Mouse (Mus musculus): ENCODE results near the gene Alg9. TPM values are rescaled to one million over a fixed set of nuclear protein-coding genes. Genes with fewer than 3 reads are reported as not detected.

The Alg9 gene
- 19.0 TPM for polyA plus RNA-seq (2017; shearing (Covaris generic))

DNA sequence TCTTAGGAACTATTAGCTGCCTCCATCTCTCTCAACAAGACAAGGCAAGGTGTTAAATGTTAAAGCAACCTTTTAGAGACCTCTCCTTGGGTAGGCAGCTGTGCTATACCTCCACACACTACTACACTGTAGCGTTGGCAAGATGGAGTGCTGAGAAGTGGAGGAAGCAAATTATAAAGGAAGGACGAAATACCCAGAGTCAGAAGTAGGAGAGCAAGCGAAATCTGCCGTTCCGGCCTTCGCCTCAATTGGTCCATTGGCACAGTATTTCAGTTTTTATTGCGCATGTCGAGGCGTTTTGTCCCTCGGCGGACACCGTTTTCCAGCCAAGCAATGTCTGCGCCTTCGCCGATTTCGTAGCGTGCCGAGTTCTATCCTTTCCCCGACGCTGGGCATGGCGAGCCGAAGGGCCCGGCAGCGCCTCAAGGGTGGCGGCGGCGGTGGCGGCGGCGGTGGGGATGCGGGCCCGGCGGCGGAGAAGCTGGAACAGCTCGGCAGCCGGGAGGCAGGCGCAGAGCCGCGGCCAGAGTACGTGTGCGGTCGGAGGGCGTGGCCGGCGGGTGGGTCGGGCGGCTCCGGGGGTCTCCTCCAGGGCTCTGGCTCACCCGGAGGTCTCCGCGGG is at the start of gene Alg9, which contains the start of gene 1110032A03Rik:
Alg9 (plus strand) TSS at position 29 of the 622 bp plus-strand sequence.
1110032A03Rik (minus strand) TSS at position 530 of the 622 bp plus-strand sequence.

DNA sequence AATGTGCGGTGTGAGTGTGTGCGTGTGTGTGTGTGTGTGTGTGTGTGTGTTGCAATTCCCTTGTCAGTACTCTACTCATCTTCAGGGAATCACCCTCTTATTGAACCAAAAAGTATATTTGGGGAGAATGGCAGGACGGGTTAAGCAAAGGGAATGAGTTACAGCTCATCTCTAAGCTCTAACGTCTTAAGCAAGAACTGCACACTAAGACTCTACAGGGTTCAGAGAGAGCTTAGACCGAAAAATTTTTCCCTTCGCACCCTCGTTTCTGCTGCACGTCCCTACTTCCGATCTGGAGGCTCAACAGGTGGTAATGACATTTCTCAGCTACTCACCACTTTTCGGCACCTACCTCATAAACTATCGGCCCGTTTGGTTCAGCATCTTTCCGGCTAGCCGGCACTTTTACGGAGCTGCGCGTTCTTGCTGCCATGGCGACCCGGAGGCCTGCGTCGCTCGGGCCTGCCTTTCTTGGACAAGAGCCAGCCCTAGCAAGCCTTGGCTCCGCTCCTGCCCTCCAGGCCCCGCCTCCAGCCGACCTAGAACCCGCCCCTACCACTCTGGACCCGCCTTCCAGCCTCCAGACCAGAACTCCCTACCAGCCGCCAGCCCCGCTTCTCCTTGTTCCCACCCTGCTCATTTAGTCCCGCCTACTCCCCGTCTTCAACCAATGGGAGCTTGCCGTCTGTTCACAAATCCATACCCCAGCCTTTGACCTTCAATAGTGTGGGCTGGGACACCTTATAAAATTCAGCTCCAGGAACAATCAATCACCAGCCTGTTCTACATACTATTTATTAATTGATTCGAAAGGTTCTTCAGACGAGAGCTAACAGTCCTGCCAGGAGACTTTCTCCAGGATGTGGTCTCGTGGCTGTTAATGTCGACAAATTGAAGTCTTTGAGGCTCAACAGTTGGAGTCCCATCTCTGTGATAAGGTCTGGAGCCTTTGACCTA is 35.6 kb upstream of the Alg9 start, which contains the start of gene Dixdc1:
Dixdc1 (minus strand) TSS at position 604 of the 957 bp plus-strand sequence.

DNA sequence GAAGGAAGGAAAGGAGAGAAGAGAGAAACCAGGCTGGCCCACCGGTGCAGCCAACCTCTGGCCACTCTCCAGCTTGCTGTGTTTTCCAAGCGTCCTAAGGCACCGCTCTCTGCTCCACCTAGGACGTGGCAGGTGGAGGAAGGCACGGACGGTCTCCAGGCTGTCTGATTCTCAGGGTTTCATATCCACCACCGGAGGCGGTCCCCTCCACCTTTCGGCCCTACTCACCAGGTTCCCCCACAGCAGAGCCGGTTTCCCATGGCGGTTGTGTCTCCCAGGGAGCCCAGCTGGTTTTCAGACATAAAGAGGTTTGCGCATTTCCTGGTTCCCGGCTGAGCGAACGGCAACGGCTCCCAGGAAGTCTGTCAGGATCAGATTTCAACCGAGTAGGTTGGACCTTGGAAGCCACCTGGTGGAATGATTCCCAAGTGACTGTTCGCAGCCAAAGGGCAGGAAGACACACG is 28.6 kb upstream of the Alg9 start, which contains the start of gene 2310030G06Rik:
2310030G06Rik (minus strand) TSS at position 323 of the 464 bp plus-strand sequence.

DNA sequence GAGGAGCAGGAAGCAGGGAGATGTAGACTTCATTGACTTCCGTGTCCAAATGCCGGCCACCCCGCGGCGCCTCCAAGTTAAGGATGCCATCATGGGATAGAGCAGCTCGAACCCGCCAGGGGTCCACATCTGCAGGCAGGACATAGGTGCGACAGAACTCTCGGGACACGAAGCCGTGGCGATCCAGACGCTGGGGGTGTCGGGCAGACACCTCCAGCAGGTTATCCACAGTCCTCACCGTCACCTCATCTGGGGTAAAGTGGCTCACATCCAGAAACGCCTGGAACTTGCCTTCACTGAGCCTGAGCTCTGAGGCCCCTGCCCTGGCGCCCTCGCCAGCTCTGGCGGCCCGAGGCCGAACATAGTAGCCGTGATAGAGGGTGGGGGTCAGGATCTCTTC is 23.5 kb upstream of the Alg9 start, which contains the start of gene Cryab:
Cryab (plus strand) TSS at position 3 of the 400 bp plus-strand sequence.

DNA sequence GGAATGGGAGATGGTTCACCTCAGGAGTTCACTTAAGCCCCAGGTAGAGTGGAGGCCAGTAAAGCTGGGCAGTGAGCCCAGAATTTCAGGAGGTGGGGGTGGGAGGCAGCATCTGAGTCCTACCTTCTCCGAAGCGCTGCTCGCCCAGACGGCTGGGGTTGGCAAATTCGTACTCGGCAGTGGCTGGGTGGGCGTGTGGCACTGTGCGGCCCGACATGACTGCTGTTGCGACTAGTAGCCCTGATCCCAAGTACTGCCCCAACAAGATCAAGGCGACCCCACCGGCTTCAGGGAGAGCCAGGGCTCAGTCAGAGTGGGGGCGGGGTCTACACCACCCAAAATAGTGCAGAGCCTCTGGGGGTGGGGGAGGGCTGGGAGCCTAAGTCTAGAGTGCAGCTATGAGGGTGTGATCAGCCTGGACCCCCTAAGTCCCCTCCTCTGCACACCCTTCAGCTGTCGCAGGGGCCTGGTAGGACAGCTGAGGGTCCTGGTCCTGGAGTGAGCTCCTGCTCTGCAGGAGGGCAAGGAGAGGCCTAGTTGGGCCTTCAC is 22.7 kb upstream of the Alg9 start, which contains the start of gene Hspb2:
Hspb2 (minus strand) TSS at position 301 of the 549 bp plus-strand sequence.

DNA sequence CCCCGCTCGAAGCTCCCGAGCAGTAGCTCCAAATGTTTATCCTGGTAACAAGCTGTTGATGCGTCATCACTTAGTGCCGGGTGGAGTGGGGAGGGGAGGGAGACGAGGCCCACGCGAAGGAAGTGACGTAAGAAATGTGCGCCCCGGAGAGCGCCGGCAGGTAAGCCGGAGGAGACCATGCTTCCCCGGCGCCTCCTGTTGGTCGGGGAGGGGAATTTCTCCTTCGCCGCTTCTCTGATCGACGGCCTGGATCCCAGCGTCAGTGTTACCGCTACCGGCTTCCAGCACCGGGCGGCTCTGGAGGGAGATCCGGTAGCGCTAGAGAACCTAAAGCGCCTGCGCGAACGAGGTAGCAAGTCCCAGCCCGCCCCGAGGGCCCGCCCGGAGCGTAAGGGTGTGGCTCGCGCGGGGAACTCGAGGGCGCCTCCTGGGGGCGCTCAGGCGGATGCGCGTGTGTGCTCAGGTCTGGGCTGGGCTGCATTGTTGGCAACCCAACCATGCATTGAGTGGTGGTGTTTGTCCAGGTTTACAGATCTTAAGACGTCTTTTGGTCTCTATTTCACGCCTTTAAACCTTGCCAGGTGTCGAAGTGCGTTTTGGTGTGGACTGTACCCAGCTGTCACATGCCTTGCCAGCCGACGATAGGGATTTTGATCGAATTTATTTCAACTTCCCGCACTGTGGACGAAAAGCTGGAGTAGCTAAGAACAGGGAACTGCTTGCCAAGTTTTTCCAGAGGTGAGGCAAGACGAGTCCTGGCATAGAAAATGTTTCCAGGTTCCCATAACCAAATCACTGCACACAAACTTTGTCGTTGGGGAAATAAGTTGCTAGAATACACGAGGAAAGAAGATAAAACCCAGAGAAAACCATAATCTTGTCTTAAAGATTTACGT is 6.5 kb upstream of the Alg9 start, which contains the start of gene Fdxacb1:
Fdxacb1 (plus strand) TSS at position 130 of the 896 bp plus-strand sequence.

DNA sequence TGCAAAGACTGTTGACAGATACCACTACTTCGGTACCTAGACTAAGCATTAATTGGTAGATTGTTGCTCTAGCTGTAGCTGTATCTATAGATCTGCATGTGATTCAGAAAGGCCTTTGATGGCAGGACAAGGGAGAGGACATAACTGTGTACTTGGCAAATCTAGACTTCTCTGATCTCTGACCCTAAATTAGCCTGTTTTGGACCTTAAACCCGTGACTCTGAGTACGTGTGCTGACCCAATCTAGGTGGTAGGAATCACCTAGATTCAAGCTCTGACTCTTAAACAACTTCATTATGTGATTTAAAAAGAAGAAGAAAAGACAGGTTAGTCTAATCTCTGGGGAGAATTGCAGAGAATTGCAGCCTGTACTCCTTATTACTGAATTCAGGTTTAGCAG is 70.3 kb downstream of the Alg9 start, which contains the start of gene Ppp2r1b:
Ppp2r1b (plus strand) TSS at position 221 of the 400 bp plus-strand sequence.

Other genes starting within 250 kb of the Alg9 start
- gene Pts, start 246.3 kb upstream of the Alg9 start, polyA plus RNA-seq (2017; shearing (Covaris generic)), result 52.5 TPM
- 3.7 TPM for gene Il18, start 220.2 kb upstream of the Alg9 start, polyA plus RNA-seq (2017; shearing (Covaris generic))
- 0.17 TPM for gene Bco2, start 219.8 kb upstream of the Alg9 start, polyA plus RNA-seq (2017; shearing (Covaris generic))
- gene Tex12, start 213.7 kb upstream of the Alg9 start, polyA plus RNA-seq (2017; shearing (Covaris generic)), result not detected
- 80.5 TPM for gene Sdhd, start 171.2 kb upstream of the Alg9 start, polyA plus RNA-seq (2017; shearing (Covaris generic))
- gene Timm8b, start 171.1 kb upstream of the Alg9 start, polyA plus RNA-seq (2017; shearing (Covaris generic)), result 54.4 TPM
- not detected for gene Pih1d2, start 157.7 kb upstream of the Alg9 start, polyA plus RNA-seq (2017; shearing (Covaris generic))
- 23.9 TPM for gene Nkapd1, start 157.6 kb upstream of the Alg9 start, polyA plus RNA-seq (2017; shearing (Covaris generic))
- gene Dlat, start 115.2 kb upstream of the Alg9 start, polyA plus RNA-seq (2017; shearing (Covaris generic)), result 33.5 TPM
- not detected for gene Dixdc1, start 35.5 kb upstream of the Alg9 start, polyA plus RNA-seq (2017; shearing (Covaris generic))
- gene 2310030G06Rik, start 28.5 kb upstream of the Alg9 start, polyA plus RNA-seq (2017; shearing (Covaris generic)), result not detected
- not detected for gene Cryab, start 23.7 kb upstream of the Alg9 start, polyA plus RNA-seq (2017; shearing (Covaris generic))
- not detected for gene Hspb2, start 22.7 kb upstream of the Alg9 start, polyA plus RNA-seq (2017; shearing (Covaris generic))
- 9.1 TPM for gene Fdxacb1, start 6.8 kb upstream of the Alg9 start, polyA plus RNA-seq (2017; shearing (Covaris generic))
- gene 1110032A03Rik, start 501 bp downstream of the Alg9 start, polyA plus RNA-seq (2017; shearing (Covaris generic)), result 10.6 TPM
- 51.8 TPM for gene Ppp2r1b, start 70.3 kb downstream of the Alg9 start, polyA plus RNA-seq (2017; shearing (Covaris generic))
- 64.1 TPM for gene Sik2, start 234.1 kb downstream of the Alg9 start, polyA plus RNA-seq (2017; shearing (Covaris generic))

Measured in effector memory CD4-positive, alpha-beta T cell, adult 5 months (primary cell).